8 mouse cellular contexts compared by ENCODE assay signal in genomic region chr8:8992461-8993032, GRCm38 (mm10).
A peak's percentile ranks its signal among the peaks of the same experiment; 100 is the strongest.
DNase-seq lines count a peak whose midpoint lies in the region; ATAC-seq and TF ChIP-seq lines count a peak whose summit lies in the region.

No protein-coding gene starts in this region.

- H3K9ac ChIP-seq in hindbrain, postnatal 0 days (replicated peaks; ENCODE audit: low read length) = no peak overlapping the region

- H3K4me1 ChIP-seq in hindbrain, postnatal 0 days (ENCODE audit: insufficient read depth, low read length) = peaks cover 6% of the 10 kb centered on the region; the same call in 1 of the 2 replicates

- H3K27ac ChIP-seq in gastrocnemius, adult 2 months = peak overlapping the region; percentile 83
- peak overlapping the region; percentile 60; the same call in 1 of the 2 replicates for H3K27ac ChIP-seq in hindbrain, postnatal 0 days

- H3K4me3 ChIP-seq in gastrocnemius, adult 2 months = peak overlapping the region; percentile 48
- H3K4me3 ChIP-seq in hindbrain, postnatal 0 days (ENCODE audit: low read length) = no peak overlapping the region

- peak; percentile 79 for TF ChIP-seq CTCF in gastrocnemius, adult 2 months (IDR thresholded peaks at IDR 0.05)
- TF ChIP-seq CTCF in hindbrain, postnatal 0 days (IDR thresholded peaks at IDR 0.05; ENCODE audit: low read depth) = peak; percentile 79

- peak; percentile 88 for DNase-seq in adipocyte (ENCODE audit: low spot score)
- DNase-seq in cerebellum, postnatal 36 days = peak; percentile 68 to 70
- DNase-seq in gastrocnemius, adult 2 months = peak; percentile 80
- peak; percentile 93 for DNase-seq in hindbrain, postnatal 0 days (ENCODE audit: low spot score)
- DNase-seq in left cerebral cortex, adult 18-20 months (ENCODE audit: low spot score in 2 of 2) = peak; percentile 77 to 87
- DNase-seq in right cerebral cortex, postnatal 36 days (ENCODE audit: low spot score in 2 of 2) = peak; percentile 57 to 66

- peak overlapping the region; percentile 30 for H3K4me2 ChIP-seq in hindbrain, postnatal 0 days (ENCODE audit: low read depth, low read length)

- H3K36me3 ChIP-seq in hindbrain, postnatal 0 days (ENCODE audit: insufficient read depth, low read length) = no peaks in the 10 kb centered on the region

- peak; percentile 17; the same call in 1 of the 2 replicates for ATAC-seq in hindbrain, postnatal 0 days
- peak; percentile 77 for ATAC-seq in megakaryocyte progenitor cell, adult 5-6 weeks (replicated peaks; ENCODE audit: poor library complexity)
- no peak for ATAC-seq in inflammation-experienced regulatory T-cells, adult 6 months

- 6% methylated on average over 11 of the region's 11 CpGs for WGBS in hindbrain, postnatal 0 days

- H3K27me3 ChIP-seq in hindbrain, postnatal 0 days (ENCODE audit: insufficient read depth, low read length) = no peaks in the 10 kb centered on the region

- intact Hi-C loops in gastrocnemius, adult 2 months (cut with DNase I) = loop anchor here (5.0 to 10.0 kb wide), 6 partner anchors 170 to 390 kb away; partner anchors contain the start of gene Efnb2

- H3K9me3 ChIP-seq in hindbrain, postnatal 0 days (ENCODE audit: low read length) = no peaks in the 10 kb centered on the region
